Mouse (Mus musculus) yolk sac, embryonic 10.5 days (tissue): ENCODE data around the gene Ceacam1.
A peak's percentile ranks its signal among the peaks of the same experiment; 100 is the strongest.
"Not testable (repeated sequence)": the region's sequence is repeated elsewhere in the genome, so short reads cannot be mapped to it uniquely, and the experiment has no call there.

Source experiments
- DNase-seq: peaks from one replicate; pipeline ENCODE4 v3.0.0-alpha.2; 2017; ENCODE audit warnings: low spot score

The Ceacam1 gene

DNA sequence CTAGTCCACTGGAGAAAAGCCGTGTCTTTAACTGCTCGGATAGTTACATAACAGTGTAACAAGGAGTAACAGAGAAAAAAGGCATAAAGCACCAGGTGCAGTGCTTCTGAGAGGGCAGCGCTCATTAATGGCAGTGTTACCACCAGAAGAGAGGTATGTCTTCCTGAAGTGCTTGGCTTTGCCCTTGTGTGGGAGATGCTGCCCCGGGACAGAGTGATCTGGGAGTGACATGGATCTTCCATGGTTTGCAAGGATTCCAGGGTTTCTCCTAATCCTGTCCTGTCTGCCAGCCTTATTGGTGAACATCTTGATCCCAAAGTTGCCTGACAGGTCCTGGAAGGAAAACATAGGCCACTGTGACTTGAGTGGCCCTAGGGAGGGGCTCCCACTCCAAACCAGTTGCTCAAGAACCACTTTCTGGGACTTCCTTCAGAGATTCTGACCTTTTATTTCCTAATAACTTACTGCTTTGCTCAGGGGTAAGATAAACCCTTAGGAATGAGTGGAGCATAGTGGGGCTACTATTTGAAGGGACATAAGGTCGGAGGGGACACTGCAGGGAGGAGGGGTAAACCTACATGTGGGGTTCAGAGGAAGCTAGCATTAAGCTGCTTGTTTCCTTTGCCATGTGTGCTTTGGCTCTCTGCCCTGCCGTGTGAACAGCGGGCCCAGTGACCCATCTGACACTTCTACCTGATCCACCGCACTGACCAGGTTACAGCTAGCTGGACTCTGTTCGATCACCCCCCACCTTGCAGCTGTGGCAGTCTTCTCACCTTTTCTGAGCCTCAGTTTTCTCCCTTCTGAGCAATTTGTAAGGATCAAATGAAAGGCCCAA lies 37.2 kb downstream of the Ceacam1 start:
- DNase-seq = no peak

GRCm38 (mm10) chr7:25439124-25439822 lies 38.1 kb downstream of the Ceacam1 start:
- no peak for DNase-seq

GRCm38 (mm10) chr7:25436704-25437103 lies 40.7 kb downstream of the Ceacam1 start:
- DNase-seq = no peak

DNA sequence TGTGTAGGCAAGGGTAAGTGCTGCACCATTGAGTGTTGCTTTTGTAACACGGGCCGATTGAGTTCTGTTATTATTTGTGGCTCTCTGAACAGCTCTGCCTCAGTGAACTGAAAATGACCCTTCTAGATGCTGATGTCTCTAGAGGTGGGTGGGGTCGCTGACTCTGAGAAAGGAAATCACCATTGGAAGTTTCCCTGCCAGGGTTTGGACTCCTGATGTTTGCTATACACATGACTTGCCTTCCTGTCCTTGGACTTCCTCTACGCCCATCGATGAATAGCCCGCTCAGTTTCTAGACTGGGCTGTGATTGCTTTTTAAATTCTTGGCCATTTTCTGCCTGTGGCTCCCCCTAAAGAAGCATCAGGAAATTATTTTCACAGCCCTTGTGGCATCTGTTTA lies 41.2 kb downstream of the Ceacam1 start:
- DNase-seq = no peak

DNA sequence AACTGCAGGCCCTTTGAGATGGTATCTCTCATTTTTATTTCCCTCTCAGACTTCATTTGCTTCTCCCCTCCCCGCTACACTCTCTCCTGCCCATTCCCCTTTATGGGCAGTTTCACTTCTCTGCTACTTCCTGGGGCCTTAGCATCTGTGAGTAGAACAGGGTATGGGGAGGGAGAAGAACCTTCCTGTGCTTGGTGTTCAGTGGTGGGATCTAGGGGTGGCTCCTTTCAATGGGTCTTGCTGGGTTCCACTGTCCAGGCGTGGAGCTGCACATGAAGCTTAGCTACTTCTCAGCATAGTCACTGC lies 41.9 kb downstream of the Ceacam1 start:
- no peak for DNase-seq

DNA sequence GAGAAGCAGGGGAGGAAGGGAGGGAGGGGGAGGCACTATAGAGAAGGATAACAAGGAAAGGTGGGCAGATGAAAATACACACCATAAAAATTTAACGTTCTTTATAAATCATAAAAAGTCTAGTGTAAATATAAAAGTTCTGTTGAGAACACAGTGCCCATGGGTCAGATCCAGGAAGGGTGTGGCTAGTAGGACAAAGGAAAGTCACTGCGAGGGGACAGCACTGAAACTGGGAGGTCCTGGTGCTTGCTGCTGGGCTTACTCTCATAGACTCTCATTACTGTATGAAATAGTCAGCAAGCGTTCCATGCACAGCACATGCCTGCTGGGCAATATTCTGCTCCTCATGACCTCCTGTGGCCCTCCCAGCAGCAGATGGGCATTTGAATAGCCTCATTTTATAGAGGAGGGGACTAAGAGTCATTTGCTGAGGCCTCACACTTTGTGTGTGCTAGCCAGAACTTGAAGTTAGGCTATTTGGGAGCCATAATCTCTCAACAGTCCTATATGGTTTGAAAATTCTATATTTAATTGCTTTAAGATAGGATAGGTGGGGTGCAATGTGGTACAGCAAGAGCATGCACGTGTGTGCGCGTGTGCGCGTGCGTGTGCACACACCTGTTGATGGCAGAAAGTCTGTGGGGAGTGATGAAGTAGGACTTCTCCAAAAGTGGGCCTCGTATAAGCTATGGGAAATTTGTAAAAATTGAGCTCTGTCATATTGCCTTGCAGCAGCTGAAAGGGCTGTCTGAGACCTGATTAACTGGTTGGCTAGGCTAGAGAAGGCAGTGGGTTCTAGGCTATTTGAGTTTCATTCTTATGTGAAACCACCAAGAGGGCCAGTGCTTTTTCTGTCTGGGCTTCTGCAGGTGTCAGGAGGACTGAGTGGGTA lies 42.5 kb downstream of the Ceacam1 start:
- no peak for DNase-seq

- DNase-seq = no peak
These were observed 43.4 kb downstream of the Ceacam1 start for GRCm38 (mm10) chr7:25433781-25434560.

DNA sequence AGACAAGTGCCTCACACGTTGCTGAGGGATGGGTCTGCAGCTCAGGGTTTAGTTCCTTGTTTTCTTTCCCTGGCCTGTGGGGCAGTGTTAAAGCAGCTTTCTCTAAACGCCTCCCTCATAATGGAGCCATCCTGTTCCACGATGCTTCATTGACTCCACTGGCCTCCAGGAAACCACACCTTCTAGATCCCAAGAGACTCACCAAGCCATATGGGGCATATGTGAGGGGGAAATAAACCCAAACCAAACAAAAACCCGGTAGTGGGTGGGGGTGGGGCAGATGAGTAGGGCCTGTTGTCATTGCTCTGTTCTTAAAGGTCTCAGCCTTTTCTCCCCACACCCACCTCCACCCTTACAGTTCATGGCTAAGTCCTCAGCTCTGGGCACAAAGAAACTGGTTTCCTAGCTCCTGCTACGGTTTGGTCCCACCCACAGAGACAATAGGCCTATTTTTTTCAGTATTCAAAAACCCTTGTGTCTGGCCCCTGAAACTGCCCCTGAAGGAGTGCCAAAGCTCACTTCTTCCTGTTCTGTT lies 44.3 kb downstream of the Ceacam1 start:
- DNase-seq = no peak

DNA sequence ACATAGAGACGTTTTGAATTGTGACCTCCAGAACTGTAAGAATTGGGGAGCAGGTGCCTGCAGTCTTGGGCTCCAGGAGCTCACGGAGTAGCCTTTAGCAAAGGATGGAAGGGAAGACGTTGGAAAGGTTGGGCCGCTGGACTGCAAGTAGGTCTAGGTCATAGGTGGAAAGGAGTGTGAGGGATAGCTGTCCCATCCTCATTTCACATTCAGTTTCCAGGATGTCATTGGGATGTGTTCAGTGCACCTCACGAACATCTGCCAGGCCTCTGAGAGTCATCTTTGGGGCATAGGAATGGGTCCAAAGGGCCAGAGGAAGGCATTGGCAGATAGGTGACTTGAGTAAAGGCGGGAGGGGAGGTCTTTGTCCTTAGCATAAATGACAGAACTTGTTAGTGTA lies 45.0 kb downstream of the Ceacam1 start:
- no peak for DNase-seq

DNA sequence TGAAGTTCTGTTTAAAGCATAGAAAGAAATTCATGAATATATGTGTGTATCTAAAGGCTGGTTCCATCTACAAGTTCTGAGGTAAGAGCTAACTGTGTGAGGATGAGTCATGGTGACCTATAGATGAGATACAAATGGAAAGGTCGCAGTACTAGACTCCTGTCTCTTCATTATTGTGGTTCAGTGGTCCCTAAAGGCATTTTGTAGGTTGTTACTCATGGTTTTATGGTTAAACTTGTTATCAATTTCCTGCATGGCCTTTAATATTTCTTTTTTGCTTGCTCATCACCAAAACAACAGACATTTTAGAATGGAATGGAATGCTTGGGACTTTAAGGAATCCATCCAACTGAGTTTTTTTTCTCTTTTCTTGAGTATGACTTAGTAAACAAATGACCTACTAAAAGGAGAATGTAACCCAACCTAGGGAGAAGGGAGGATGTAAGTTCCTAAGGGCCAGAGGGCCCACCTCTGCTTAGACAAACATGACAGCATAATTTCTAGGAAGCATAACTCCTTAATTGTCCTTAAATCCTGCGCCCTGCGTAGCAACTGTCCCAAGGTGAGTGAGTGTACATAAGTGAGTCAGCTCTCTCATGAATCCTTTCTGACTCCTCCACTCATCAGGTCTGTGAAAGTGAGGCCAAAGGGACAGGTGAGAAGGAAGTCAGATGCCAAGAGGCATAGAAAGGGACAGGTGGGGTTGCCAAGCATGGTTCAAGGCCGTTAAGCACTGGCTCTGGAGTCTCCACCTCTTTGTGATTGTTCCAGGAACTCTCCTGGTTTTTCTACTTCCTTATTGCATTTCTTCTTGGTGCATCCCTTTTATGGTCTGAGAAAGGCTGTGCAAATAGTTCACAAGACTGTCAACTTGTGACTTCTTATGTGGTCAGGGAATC lies 47.3 kb downstream of the Ceacam1 start:
- no peak for DNase-seq

DNA sequence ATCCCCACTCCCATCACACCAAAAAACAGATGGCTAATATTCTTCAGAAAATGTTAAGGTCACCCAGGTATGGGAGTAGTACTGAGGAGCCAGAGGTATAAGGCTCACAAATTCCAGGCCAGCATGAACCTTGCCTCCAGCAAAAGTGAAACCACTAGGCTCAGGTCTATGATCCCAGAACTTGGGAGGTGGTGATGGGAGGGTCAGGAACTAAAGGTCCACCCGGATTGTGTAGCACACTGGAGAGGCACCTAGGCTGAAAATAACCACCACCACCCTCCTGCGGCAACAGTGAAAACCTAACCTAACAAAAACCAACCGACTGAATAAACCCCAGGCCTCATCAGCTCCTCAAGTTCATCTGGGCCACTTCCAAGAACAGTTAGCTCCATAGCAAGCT lies 49.1 kb downstream of the Ceacam1 start:
- no peak for DNase-seq

DNA sequence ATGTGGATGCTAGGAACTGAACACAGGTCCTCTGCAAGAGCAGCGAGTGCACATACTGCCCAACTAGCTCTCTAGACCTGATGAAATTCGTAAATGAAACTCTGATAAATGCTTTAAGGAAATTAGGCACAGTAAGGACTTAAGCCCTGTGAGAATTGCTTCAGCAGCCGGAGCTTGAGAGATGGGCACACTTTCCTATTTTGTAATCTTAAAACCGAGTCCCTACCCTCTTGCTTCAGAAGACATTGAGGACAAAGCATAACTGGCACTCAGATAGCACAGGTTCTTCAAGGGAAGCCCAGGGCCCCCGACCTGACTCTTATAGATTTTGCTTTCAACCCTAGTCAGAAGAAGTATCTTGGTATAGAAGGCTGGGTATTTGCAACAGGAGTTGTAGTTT lies 50.3 kb downstream of the Ceacam1 start:
- no peak for DNase-seq

DNA sequence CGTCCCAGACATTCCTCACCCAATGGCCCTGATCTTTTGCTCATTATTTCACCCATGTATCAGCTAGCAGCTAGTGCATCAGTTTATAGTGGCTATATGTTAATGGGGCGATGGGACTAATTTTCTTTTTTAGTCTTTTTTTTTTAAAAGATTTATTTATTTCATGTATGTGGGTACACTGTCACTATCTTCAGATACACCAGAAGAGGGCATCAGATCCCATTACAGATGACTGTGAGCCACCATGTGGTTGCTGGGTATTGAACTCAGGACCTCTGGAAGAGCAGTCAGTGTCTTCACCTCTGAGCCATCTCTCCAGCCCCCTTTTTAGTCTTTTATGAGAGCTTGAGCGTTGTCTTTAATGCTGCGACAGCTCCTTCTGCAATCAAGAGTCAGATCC lies 51.0 kb downstream of the Ceacam1 start:
- DNase-seq = not testable (repeated sequence)

DNA sequence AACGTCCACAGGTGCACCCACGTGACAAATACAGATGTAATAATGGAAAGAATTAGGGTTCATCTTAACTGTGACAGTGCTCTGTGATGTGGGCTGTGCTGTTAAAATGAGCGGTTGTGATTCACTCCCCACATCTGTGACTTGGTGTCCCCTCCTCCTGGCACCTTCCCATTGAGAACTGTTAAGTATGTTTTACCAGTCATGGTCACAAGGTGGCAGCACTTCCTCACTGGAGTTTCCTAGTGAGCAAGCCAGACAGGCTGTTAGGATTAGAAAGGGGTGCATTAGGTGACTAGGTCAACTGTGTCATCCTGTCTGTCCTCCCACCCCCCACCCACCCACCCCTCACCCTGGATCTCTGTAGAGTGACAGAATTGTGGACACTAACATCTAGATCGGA lies 53.0 kb downstream of the Ceacam1 start:
- peak; percentile 65 for DNase-seq

GRCm38 (mm10) chr7:25422286-25422841 lies 55.0 kb downstream of the Ceacam1 start:
- no peak for DNase-seq

- DNase-seq = no peak
These were observed 57.5 kb downstream of the Ceacam1 start for GRCm38 (mm10) chr7:25419943-25420342.

DNA sequence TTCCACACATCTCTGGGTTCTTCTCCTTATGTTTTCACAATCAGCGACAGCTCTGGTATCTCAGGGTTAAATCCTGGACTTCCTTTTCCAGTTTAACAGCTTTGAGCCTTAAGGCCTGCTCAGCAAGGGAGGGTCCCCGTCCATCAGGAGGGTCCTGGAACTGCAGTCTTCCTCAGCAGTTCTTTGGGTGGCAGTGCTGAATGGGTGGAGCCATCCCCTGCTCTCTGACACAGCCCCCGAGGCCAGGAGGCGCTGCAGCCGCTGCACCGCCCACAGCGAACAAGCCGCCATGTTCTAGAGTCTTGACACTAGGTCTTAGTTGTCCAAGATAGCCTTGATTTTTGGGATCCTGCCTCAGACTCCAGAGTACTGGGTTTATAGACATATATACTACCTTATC lies 57.9 kb downstream of the Ceacam1 start:
- DNase-seq = no peak

DNA sequence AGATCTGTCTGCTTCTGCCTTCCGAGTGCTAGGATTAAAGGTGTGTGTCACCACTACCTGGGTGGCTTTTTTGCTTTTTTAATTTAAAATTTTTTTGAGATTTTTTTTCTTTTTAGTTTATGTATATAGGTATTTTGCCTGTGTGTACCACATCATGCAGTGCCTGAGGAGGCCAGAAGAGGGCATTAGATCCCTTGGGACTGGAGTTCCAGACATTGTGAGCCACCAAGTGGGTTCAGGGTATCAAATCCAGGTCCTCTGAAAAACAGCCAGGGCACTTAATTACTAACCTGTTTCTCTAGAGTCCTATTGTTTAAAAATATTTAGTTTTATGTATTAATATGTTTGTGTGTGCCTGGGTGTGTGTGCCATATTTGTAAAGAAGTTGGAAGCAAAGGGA lies 59.8 kb downstream of the Ceacam1 start:
- no peak for DNase-seq

DNA sequence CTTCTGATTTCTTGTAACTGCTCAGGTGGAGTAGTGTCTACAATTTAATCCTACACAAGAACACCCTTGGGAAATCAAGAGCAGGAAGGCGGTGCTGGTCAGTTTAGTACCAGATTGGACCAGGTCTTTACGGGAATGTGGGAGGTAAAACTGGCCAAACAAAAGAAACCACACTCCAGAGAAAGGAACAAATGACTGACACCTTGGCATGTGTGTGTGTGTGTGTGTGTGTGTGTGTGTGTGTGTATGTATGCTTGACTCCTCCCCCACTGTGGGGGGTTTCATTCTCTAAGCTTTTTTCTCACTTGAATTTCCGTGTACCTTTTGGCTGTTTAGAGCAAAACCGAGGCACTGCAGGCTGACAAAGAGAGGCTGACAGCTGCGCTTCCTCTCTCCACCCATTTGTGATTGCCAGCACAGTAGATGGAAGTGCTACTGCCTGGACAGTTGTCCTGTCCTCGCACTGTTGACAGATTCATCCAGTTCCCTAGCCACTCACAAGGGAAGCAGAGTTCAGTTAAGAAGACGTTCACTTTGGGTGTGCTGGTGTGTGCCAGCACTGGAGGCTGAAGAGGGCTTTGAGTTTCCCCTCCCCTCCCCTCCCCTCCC lies 64.5 kb downstream of the Ceacam1 start, which contains the start of gene Cxcl17:
Gene Cxcl17, minus strand, starts transcription at position 54 of the 609 bp plus-strand sequence.
- DNase-seq = no peak

- no peak for DNase-seq
These were observed 65.5 kb downstream of the Ceacam1 start for GRCm38 (mm10) chr7:25411861-25412260.
